Mouse (Mus musculus) hindbrain, postnatal 0 days (tissue): Measurements from ENCODE around the gene Ubac2. TPM values are rescaled to one million over a fixed set of nuclear protein-coding genes. Genes with fewer than 3 reads are reported as not detected.
"Not testable (repeated sequence)": the region's sequence is repeated elsewhere in the genome, so short reads cannot be mapped to it uniquely, and the experiment has no call there.

Source experiments
- ATAC-seq: fragments of 200-750 bp; cut with Nextera tagmentation; 2 replicates; pipeline ENCODE4 v1.8.0; 2017; ENCODE audit warnings: mild to moderate bottlenecking, moderate TSS enrichment, moderate library complexity
- DNase-seq: peaks from one replicate; pipeline ENCODE4 v3.0.0-alpha.2; 2015; ENCODE audit warnings: low spot score
- H3K27ac ChIP-seq: fragments of 300-500 bp; sonication (generic); 2 replicates; pipeline ENCODE4 v1.5.1; 2014; ENCODE audit warnings: mild to moderate bottlenecking
- H3K27me3 ChIP-seq: fragments of 300-500 bp; sonication (generic); 2 replicates; pipeline ENCODE4 v1.6.1; 2014; ENCODE audit warnings: low read length, mixed read lengths; ENCODE audit not compliant: insufficient read depth
- H3K36me3 ChIP-seq: fragments of 300-500 bp; sonication (generic); 2 replicates; pipeline ENCODE4 v1.6.1; 2014; ENCODE audit warnings: low read length, mixed read lengths; ENCODE audit not compliant: insufficient read depth
- H3K4me1 ChIP-seq: fragments of 300-500 bp; sonication (generic); 2 replicates; pipeline ENCODE4 v1.6.1; 2014; ENCODE audit warnings: antibody characterized with exemption, low read length, mixed read lengths; ENCODE audit not compliant: insufficient read depth
- H3K4me2 ChIP-seq: fragments of 300-500 bp; sonication (generic); 2 replicates; pipeline ENCODE4 v1.6.1; 2014; ENCODE audit warnings: low read depth, mild to moderate bottlenecking, low read length, moderate library complexity, mixed read lengths
- H3K4me3 ChIP-seq: fragments of 300-500 bp; sonication (generic); 2 replicates; pipeline ENCODE4 v1.5.1; 2014; ENCODE audit warnings: low read length
- H3K9ac ChIP-seq: fragments of 300-500 bp; sonication (generic); replicated peaks from 2 replicates; pipeline ENCODE4 v1.6.1; 2014; ENCODE audit warnings: mild to moderate bottlenecking, low read length, moderate library complexity, mixed read lengths
- H3K9me3 ChIP-seq: fragments of 300-500 bp; sonication (generic); 2 replicates; pipeline ENCODE4 v1.6.1; 2016; ENCODE audit warnings: low read length, mixed read lengths
- CTCF ChIP-seq: IDR thresholded peaks from 2 replicates; pipeline ENCODE4 v1.5.1; 2016; ENCODE audit warnings: antibody characterized with exemption, control low read depth, low read depth
- WGBS: fragments of 180-500 bp; shearing (Covaris S2); extraction: QIAGEN DNeasy Blood & Tissue Kit; methylation state at CpG from one replicate; pipeline ENCODE4 v1.1.7; 2014; 5-methylcytosine and 5-hydroxymethylcytosine counted together
- polyA plus RNA-seq: library from polyadenylated mRNA; unstranded; fragments of >200 nt; fragmentation: Nextera tagmentation; extraction: Ambion mirVana; gene quantifications from 2 replicates; pipeline ENCODE4 v1.2.1, GENCODE M21; 2015
- total RNA-seq: library from RNA; depleted of rRNA; stranded (reverse); fragments of >200 nt; gene quantifications from 2 replicates; pipeline ENCODE4 v1.2.3, GENCODE M21; 2014

The Ubac2 gene
- total and polyA plus RNA-seq, 2 experiments from 2014 or later = 45.6 to 55.4 TPM

DNA sequence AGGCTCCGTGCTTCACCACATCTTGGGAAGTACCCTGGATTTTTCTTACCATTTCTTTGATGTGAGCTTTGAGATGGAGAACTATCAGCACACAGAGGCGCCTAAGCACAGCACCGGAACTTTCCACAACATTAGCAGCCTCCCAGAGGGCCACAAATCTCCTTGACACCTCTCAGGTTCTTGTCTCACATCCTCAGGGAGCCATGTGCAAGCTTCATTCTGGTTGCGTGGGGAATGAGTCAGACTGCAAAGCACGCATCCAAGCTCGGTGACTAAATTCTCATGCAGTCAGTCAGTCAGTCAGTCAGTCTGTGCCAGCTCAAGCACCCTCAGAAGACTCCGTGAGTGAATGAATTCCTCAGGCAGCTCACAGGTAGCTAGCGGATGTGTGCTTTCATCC is 25.9 kb upstream of the Ubac2 start:
- H3K4me1 ChIP-seq = no peaks in the 10 kb centered on the region
- no peak overlapping the region for H3K4me2 ChIP-seq
- H3K9me3 ChIP-seq = no peaks in the 10 kb centered on the region
- no peaks in the 10 kb centered on the region for H3K36me3 ChIP-seq
- WGBS = 86% methylated on average over 8 of the region's 8 CpGs
- DNase-seq = peak; percentile 18
- H3K27me3 ChIP-seq = no peaks in the 10 kb centered on the region
- H3K4me3 ChIP-seq = no peak overlapping the region
- no peak overlapping the region for H3K9ac ChIP-seq
- TF ChIP-seq CTCF = no peak
- no peak overlapping the region for H3K27ac ChIP-seq
- ATAC-seq = no peak

DNA sequence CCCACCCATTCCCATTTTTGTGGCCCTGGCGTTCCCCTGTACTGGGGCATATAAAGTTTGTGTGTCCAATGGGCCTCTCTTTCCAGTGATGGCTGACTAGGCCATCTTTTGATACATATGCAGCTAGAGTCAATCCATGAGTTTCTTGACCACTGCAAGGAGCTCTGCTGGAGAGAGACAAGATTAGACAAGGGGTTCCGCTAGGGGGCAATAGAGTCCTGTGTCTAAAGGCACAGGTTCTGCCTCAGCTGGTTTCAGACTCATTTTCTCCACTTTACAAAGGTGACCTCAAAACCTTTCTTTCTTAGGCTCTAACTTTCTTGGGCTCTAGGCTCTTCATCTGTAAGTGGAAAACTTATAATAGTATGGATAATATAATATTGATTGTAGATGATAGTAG is 13.3 kb upstream of the Ubac2 start:
- not testable (repeated sequence) for H3K9me3 ChIP-seq, H3K27ac ChIP-seq, H3K4me3 ChIP-seq, H3K4me2 ChIP-seq, H3K36me3 ChIP-seq, H3K9ac ChIP-seq, H3K27me3 ChIP-seq, H3K4me1 ChIP-seq, ATAC-seq
- peak; percentile 82 for DNase-seq
- TF ChIP-seq CTCF = peak; percentile 69
- WGBS = 11% methylated on average over 2 of the region's 2 CpGs

DNA sequence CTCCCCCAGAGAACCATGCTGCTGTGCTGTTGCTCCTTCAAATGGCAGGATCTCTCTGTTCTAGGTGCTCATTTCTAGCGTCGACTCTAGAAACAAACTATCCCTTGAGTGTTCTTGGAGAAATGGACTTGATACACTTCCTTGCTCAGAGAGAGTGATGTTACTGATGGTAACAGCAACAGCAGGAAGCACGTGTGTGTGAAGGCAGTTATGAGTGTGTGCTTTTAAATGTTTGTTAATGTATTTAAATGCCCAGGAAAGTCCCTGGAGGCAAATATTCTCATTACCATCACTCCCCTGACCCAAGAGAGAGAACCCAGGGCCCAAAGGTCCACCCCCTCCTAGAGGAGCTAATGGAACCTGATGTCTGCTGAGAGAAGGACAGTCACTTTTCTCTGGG is 11.8 kb upstream of the Ubac2 start:
- WGBS = 77% methylated on average over 3 of the region's 3 CpGs
- Histone ChIP-seq H3K27ac (no peak overlapping the region), H3K4me1 (no peaks in the 10 kb centered on the region), H3K9ac (no peak overlapping the region), H3K4me3 (no peak overlapping the region), H3K27me3 (no peaks in the 10 kb centered on the region), H3K4me2 (no peak overlapping the region), H3K36me3 (no peaks in the 10 kb centered on the region), H3K9me3 (no peaks in the 10 kb centered on the region)
- DNase-seq (no peak), ATAC-seq (no peak)
- no peak for TF ChIP-seq CTCF

DNA sequence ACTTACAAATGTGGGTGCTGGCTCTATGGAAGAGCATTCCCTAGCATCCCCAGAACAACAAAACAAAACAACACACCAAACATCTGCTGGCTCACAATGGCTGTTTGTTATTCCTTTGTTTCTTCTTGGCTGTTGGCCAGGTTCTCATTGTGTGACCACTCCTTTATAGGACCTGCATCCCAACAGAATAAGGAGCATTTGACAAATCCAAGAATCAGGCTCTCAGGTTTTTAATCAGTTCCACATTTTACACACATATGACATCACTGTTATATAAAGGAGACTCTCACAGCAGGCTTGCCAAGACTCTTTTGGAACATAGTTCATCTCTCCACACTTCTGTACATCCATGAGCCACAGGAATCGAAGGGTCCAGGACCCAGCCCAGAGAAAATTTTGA is 9.3 kb upstream of the Ubac2 start:
- no peak for DNase-seq
- 55% methylated on average over 1 of the region's 1 CpGs for WGBS
- no peaks in the 10 kb centered on the region for H3K36me3 ChIP-seq

DNA sequence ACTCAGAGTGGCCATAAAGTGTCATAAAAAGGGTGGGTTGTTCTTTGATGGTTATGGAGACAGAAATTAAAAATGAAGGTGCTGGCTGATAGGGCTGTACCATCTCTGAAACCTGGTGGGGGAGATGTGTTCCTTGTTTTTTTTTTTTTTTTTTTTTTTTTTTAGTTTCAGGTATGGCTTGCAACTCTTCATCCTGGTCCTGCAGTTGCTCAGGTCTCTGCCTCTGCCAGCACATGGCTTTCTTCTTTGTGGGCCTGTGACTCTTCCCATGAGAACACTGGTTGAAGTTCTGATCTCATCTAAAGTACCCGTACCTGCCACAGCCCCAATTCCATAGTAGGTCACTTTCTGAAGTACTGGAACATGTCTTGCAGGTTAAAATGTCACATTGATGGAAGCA is 5.7 kb upstream of the Ubac2 start:
- Histone ChIP-seq H3K9me3 (no peaks in the 10 kb centered on the region), H3K4me1 (no peaks in the 10 kb centered on the region), H3K4me2 (no peak overlapping the region), H3K9ac (no peak overlapping the region), H3K4me3 (no peak overlapping the region), H3K27me3 (no peaks in the 10 kb centered on the region), H3K27ac (no peak overlapping the region), H3K36me3 (no peaks in the 10 kb centered on the region)
- TF ChIP-seq CTCF = no peak
- no peak for ATAC-seq
- 93% methylated on average over 1 of the region's 1 CpGs for WGBS
- DNase-seq = no peak

More for the DNA sequence above, 9.3 kb upstream of the Ubac2 start:
- Histone ChIP-seq H3K27ac (no peak overlapping the region), H3K4me2 (no peak overlapping the region), H3K9me3 (no peaks in the 10 kb centered on the region), H3K4me3 (no peak overlapping the region), H3K27me3 (no peaks in the 10 kb centered on the region), H3K9ac (no peak overlapping the region), H3K4me1 (no peaks in the 10 kb centered on the region)
- no peak for TF ChIP-seq CTCF
- no peak for ATAC-seq

DNA sequence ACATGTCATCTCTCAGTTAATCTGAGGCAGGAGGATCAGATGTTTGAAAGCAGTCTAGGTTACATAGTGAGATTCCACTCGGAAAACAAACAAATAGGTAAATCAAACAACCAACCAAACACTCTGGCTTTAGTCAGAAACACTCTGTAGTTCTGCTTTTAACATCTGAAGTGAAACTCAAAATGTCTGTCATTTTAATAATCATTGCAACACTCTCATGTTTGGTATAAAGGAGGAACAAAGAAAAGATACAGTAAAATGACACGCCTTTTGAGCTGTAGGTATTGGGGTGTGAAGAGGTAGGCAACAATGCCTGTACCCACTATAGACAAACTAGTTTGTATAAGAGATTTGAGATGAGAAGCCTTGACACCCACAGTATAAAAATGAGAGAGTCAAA is 5.2 kb upstream of the Ubac2 start:
- Histone ChIP-seq H3K4me1 (no peaks in the 10 kb centered on the region), H3K9me3 (no peaks in the 10 kb centered on the region), H3K4me2 (no peak overlapping the region), H3K4me3 (no peak overlapping the region), H3K27me3 (no peaks in the 10 kb centered on the region), H3K36me3 (no peaks in the 10 kb centered on the region), H3K9ac (no peak overlapping the region), H3K27ac (no peak overlapping the region)
- no peak for DNase-seq
- WGBS = 74% methylated on average over 2 of the region's 2 CpGs
- ATAC-seq = no peak
- TF ChIP-seq CTCF = no peak

DNA sequence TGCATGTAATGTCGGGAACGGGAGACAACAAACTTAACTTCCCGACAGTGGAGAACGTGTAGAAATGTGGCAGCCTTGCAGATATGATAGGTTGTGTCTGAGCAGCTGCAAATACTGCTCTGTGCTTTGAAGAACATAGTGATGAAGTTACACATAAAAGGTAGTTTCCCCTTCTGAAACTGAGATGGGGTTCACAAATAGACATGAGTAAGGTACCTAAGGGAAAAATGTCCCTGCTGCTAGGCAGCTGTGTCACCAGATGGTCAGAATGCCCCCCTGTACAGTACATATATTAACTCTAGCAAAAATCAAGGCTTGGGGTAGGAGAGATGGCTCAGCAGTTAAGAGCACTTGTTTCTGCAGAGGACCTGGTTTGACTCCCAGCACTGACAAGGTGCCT is 4.8 kb upstream of the Ubac2 start:
- no peak overlapping the region for H3K4me3 ChIP-seq
- no peaks in the 10 kb centered on the region for H3K9me3 ChIP-seq
- H3K36me3 ChIP-seq = no peaks in the 10 kb centered on the region
- no peaks in the 10 kb centered on the region for H3K27me3 ChIP-seq
- no peak overlapping the region for H3K4me2 ChIP-seq
- WGBS = 86% methylated on average over 4 of the region's 4 CpGs
- H3K9ac ChIP-seq = no peak overlapping the region
- H3K4me1 ChIP-seq = no peaks in the 10 kb centered on the region
- no peak for TF ChIP-seq CTCF
- DNase-seq (no peak), ATAC-seq (no peak)
- no peak overlapping the region for H3K27ac ChIP-seq

DNA sequence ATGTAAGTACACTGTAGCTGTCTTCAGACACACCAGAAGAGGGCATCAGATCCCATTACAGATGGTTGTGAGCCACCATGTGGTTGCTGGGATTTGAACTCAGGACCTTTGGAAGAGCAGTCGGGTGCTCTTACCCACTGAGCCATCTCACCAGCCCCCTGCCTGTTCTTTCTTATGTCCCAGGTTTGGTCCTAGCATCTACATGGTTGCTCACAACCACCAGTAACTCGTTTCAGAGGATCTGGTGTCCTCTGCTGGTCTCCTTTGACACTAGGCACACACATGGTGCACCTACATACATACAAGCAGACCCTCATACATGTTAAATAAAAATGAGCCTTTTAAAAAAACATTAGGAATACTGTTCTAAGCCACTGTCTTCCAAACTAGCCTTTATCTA is 2.2 kb upstream of the Ubac2 start:
- H3K4me3 ChIP-seq, DNase-seq, H3K36me3 ChIP-seq, ATAC-seq, H3K27ac ChIP-seq, H3K4me1 ChIP-seq, H3K9ac ChIP-seq, H3K9me3 ChIP-seq, H3K27me3 ChIP-seq, H3K4me2 ChIP-seq: not testable (repeated sequence)
- 73% methylated on average over 2 of the region's 2 CpGs for WGBS
